Mouse (Mus musculus): ENCODE measurements at regions not wholly inside any gene's neighbourhood (a gene's known extent, or its start where the extent isn't known, plus 50 kb on each side); places are given as distances from the start of the nearest gene placed in this dataset.

DNA sequence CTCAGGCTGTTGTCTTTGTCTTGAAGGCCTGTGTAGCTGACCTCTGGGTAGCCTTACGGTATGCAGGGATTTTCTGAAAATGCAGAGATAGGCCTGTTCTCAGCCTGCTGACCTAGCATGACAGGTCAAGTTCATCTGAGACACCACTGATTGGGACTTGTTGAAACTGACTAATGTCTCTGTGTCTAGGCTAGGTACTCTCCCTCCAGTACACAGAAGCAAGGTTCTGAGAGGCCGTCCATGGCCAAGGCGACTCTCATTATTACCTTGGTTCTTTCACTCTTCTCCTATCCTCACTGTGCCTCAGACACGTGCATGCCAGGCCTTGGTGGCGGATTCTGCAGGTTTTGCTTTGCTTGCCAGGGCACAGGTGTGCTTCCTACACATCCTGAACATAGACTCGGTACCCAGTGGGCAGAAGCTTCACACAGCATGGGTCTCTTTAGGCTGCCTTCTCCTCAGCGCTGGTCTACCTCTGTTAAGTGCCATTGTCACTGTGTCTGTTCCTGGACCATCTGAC, 208.3 kb downstream of the Adra2a start:
- no peak overlapping the region for H3K9ac ChIP-seq
- H3K4me2 ChIP-seq: no peak overlapping the region
- no peak for ATAC-seq (replicated peaks; ENCODE audit: low FRiP score)
- WGBS: 86% methylated on average over 7 of the region's 7 CpGs
- H3K9me3 ChIP-seq (replicated peaks): no peaks in the 10 kb centered on the region
- H3K27me3 ChIP-seq: no peaks in the 10 kb centered on the region
- H3K4me1 ChIP-seq: no peaks in the 10 kb centered on the region
- H3K4me3 ChIP-seq (replicated peaks): no peak overlapping the region
- no peak overlapping the region for H3K27ac ChIP-seq
- H3K36me3 ChIP-seq: no peaks in the 10 kb centered on the region

DNA sequence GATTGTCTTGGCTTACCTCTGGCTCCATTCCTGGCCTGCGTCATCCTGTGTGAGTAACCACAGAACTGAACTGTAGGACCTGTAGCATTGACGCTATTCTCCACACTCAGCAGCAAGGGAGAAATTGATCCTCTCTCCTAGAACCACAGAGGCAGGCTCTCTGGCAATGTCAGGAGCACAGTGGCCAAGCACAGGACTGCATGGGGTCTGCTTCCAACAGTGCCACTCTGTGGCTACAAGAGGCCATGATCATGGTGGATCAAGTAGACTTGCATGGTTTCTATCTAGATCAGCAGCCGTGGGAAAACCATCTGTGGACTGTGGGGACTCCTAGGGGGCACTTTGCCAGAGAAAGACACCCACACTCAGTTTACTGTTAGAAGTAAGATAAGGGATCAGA, 213.9 kb downstream of the Adra2a start:
- Histone ChIP-seq H3K9ac (no peak overlapping the region), H3K4me1 (no peaks in the 10 kb centered on the region), H3K9me3 (replicated peaks) (no peaks in the 10 kb centered on the region), H3K4me3 (replicated peaks) (no peak overlapping the region), H3K36me3 (no peaks in the 10 kb centered on the region), H3K27me3 (no peaks in the 10 kb centered on the region), H3K4me2 (no peak overlapping the region), H3K27ac (no peak overlapping the region)
- ATAC-seq (replicated peaks; ENCODE audit: low FRiP score): no peak
- 89% methylated on average over 3 of the region's 3 CpGs for WGBS

DNA sequence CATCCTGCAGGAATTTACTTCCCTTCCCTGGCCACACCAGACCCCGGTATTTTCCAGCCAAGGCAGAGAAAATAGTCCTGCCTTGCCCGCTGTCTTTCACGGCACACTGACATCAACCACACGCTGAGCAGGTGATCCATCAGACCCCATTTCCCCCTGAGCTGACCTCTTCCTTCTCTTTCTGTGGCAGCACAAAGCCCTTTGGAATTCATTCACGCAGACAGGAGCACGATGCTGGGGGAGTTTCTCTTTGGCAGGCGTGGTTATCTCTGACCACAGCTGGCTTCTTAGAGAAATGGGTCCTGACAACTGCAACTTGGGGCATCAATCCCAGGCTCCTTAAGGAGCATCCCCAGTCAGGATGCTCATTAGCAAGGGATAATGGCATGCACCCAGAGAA, 215.2 kb downstream of the Adra2a start:
- Histone ChIP-seq H3K9ac (no peak overlapping the region), H3K4me1 (no peaks in the 10 kb centered on the region), H3K27me3 (no peaks in the 10 kb centered on the region), H3K27ac (no peak overlapping the region), H3K9me3 (replicated peaks) (no peaks in the 10 kb centered on the region), H3K36me3 (no peaks in the 10 kb centered on the region), H3K4me2 (no peak overlapping the region), H3K4me3 (replicated peaks) (no peak overlapping the region)
- no peak for ATAC-seq (replicated peaks; ENCODE audit: low FRiP score)
- WGBS: 12% methylated on average over 7 of the region's 7 CpGs

DNA sequence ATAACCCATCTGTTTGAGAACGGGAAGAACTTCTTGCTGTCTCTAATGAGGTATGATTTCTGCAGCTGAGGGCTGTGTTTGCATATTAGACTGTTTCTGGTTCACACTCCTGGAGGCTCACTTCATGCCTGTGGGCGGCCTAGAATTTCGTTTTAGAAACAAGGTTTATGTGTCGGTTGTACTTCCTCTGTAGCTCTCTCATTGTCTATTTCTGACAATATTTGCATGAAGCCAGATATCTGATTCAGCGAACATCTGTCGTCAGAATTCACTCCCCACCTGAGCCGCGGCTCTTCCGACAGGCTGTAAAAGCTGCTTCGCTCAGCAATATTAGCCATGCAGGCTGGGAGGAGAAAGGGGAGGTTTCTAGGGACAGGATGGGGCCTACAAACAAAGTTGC, 233.4 kb downstream of the Adra2a start:
- 80% methylated on average over 10 of the region's 10 CpGs for WGBS
- Histone ChIP-seq H3K9ac (no peak overlapping the region), H3K4me3 (replicated peaks) (no peak overlapping the region), H3K4me1 (no peaks in the 10 kb centered on the region), H3K4me2 (no peak overlapping the region), H3K9me3 (replicated peaks) (no peaks in the 10 kb centered on the region), H3K27me3 (no peaks in the 10 kb centered on the region), H3K27ac (no peak overlapping the region), H3K36me3 (no peaks in the 10 kb centered on the region)
- ATAC-seq (replicated peaks; ENCODE audit: low FRiP score): no peak

DNA sequence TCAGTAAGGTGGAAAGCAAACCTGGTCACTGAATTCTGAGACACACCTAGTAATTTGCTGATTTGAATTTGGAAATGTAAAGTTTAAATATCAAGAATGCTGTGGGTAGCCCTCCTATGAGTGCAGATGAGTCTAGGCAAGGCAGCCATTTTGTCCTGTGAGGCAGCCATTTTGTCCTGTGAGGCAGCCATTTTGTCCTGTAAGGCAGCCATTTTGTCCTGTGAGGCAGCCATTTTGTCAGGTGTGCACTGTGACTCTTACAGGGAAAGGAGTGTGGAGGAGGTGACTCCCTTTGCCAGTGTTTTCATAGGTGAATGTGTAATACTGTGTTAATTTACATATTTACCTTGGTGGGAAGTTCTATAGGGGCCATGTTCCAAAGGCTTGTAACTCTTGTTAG, 241.5 kb downstream of the Adra2a start:
- no peak overlapping the region for H3K4me2 ChIP-seq
- H3K27ac ChIP-seq: no peak overlapping the region
- no peak overlapping the region for H3K9ac ChIP-seq
- H3K36me3 ChIP-seq: no peaks in the 10 kb centered on the region
- H3K4me3 ChIP-seq (replicated peaks): no peak overlapping the region
- H3K4me1 ChIP-seq: no peaks in the 10 kb centered on the region
- H3K27me3 ChIP-seq: no peaks in the 10 kb centered on the region
- no peak for ATAC-seq (replicated peaks; ENCODE audit: low FRiP score)
- H3K9me3 ChIP-seq (replicated peaks): no peaks in the 10 kb centered on the region

DNA sequence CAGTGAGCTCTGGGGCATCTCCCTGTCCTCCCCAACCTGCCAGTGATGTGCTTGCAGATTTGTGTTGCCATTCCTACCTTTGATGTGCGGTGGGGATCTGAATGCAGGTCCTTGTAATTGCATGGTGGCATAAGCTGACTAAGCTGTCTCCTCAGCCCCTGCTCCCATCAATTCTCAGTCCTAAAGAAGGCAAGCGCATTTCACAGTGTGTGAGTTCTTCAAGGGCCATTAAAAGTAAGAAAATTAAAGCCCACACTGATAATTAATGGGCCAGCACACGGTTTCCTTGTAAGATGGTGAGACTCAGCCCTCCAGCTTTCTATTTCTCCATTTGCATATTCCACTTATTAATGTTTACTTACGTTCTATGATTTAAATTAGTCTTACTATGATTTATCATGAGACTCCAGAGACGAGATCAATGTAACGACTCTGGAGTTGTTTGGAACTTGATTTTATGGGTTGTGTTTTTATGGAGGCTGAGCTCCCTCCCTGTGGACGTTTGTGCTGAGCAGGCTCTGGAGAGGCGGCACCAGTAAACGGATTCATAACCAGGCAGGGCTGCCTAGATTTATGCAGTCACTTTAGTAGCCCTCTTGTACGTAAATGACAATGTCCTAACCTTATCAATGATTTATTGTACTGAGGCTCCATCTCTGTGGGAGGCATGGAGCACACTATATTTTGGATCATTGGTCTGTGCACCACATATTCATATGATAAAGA, 253.9 kb downstream of the Adra2a start:
- Histone ChIP-seq H3K9ac (no peak overlapping the region), H3K27me3 (no peaks in the 10 kb centered on the region; the same call in 1 of the 2 replicates), H3K27ac (no peak overlapping the region), H3K4me1 (peaks cover 10% of the 10 kb centered on the region), H3K36me3 (no peaks in the 10 kb centered on the region), H3K9me3 (replicated peaks) (no peaks in the 10 kb centered on the region), H3K4me2 (0 out of 2 replicates have a peak overlapping the region, but pooled peaks have one; percentile 21), H3K4me3 (replicated peaks) (no peak overlapping the region)
- 28% methylated on average over 10 of the region's 10 CpGs for WGBS
- peak; percentile 76 for ATAC-seq (replicated peaks; ENCODE audit: low FRiP score)

DNA sequence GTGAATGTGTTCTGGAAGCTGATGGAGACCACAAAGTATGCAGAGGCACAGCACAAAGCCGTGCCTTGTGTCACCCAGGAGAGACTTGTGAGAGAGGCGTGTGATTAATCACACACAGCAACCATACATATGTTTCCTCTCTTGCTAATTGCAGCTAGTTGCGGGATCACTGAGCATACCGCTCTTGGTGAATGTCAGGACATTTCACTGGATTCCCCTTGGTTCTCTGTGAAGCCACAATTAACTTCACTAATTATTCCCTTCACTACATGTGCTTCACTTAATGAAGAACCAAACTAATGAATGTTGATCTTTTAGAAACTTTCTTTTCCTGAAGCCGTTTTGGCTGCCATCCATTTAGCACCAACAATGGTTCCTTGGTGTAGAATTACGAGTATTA, 267.3 kb downstream of the Adra2a start:
- no peak overlapping the region for H3K9ac ChIP-seq
- H3K36me3 ChIP-seq: no peaks in the 10 kb centered on the region
- H3K27me3 ChIP-seq: no peaks in the 10 kb centered on the region
- WGBS: 48% methylated on average over 6 of the region's 6 CpGs
- no peak overlapping the region for H3K4me2 ChIP-seq
- no peaks in the 10 kb centered on the region for H3K4me1 ChIP-seq
- no peak for ATAC-seq (replicated peaks; ENCODE audit: low FRiP score)
- H3K4me3 ChIP-seq (replicated peaks): no peak overlapping the region
- no peaks in the 10 kb centered on the region for H3K9me3 ChIP-seq (replicated peaks)
- H3K27ac ChIP-seq: no peak overlapping the region

DNA sequence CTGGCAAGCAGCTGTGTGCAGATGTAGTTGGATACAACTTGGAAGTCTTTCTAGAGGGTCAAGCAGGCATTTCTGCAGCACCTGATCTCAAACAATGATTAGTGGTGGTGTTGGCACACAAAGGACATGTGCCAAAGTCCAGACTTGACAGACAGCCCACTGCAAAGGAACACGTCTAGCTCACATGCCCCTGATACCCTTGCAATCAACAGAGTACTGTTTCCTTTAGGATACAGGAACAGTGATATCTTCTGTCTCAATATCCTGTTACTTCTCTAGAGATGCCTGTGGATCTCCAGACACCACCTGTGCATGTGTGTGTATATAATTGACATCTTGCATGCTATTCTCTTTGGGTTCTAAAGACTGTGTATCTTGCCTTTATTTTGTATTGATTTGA, 267.8 kb downstream of the Adra2a start:
- Histone ChIP-seq H3K9ac (no peak overlapping the region), H3K36me3 (no peaks in the 10 kb centered on the region), H3K4me3 (replicated peaks) (no peak overlapping the region), H3K27ac (no peak overlapping the region), H3K4me2 (no peak overlapping the region), H3K4me1 (no peaks in the 10 kb centered on the region), H3K27me3 (no peaks in the 10 kb centered on the region), H3K9me3 (replicated peaks) (no peaks in the 10 kb centered on the region)
- ATAC-seq (replicated peaks; ENCODE audit: low FRiP score): no peak
- 41% methylated on average over 1 of the region's 1 CpGs for WGBS

DNA sequence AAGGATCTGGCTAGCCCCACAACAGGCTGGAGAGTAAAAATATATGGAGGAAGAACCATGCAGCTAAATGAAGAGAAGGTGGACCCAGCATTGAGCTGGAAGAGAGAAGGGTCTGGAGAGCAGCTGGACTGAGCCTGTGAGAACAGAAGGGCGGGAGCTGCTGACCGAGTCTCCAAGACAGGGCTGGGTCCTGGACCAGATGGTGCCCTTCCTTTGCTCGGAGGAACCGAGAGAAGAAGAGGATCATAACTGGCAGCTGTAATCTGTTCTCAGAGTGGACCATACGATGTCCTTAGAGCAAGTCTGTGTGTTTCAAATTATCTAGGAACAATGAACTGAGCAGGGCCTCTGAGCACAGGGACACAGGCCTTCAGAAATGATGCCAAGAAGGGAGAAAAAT, 279.3 kb downstream of the Adra2a start:
- Histone ChIP-seq H3K9me3 (replicated peaks) (no peaks in the 10 kb centered on the region), H3K4me2 (no peak overlapping the region), H3K36me3 (no peaks in the 10 kb centered on the region), H3K4me3 (replicated peaks) (no peak overlapping the region), H3K27me3 (no peaks in the 10 kb centered on the region), H3K4me1 (no peaks in the 10 kb centered on the region), H3K27ac (no peak overlapping the region), H3K9ac (no peak overlapping the region)
- 57% methylated on average over 5 of the region's 5 CpGs for WGBS
- ATAC-seq (replicated peaks; ENCODE audit: low FRiP score): no peak

DNA sequence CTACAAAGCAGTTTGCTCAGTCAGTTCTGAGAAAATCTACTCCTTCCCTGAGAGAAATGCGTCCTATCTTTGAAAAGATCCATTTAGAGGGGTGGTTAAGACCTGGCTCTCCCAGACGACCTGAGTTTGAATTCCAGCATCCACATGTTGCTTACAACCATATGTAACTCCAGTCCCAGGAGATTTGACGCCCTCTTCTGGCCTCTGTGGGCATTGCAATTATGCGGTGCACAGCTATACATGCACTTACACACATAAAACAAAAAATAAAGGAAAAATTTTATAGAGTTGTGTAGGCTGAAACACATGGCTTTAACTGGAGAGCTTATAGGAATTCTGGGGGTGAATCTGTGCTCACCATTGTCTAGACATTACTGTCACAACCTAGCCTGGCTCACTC, 281.0 kb downstream of the Adra2a start:
- Histone ChIP-seq H3K4me3 (replicated peaks) (no peak overlapping the region), H3K36me3 (no peaks in the 10 kb centered on the region), H3K9me3 (replicated peaks) (no peaks in the 10 kb centered on the region), H3K4me2 (no peak overlapping the region), H3K9ac (no peak overlapping the region), H3K27ac (no peak overlapping the region), H3K4me1 (no peaks in the 10 kb centered on the region), H3K27me3 (no peaks in the 10 kb centered on the region)
- no peak for ATAC-seq (replicated peaks; ENCODE audit: low FRiP score)
- WGBS: 61% methylated on average over 4 of the region's 4 CpGs

DNA sequence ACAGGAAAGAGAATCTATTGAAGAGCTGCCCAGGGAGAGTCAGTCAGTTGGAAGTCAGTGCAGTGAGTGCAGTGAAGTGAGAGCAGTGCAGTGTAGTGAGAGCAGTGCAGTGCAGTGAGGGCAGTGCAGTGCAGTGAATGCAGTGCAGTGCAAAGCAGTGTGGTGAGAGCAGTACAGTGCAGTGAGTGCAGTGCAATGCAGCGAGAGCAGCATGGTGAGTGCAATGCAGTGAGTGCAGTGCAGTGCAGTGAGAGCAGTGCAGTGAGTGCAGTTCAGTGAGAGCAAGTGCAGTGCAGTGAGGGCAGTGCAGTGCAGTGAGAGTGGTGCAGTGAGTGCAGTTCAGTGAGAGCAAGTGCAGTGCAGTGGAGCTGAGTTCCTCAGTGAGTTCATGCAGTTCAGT, 288.2 kb downstream of the Adra2a start:
- Histone ChIP-seq H3K4me1 (no peaks in the 10 kb centered on the region), H3K36me3 (no peaks in the 10 kb centered on the region), H3K4me2 (no peak overlapping the region), H3K27ac (no peak overlapping the region), H3K27me3 (no peaks in the 10 kb centered on the region), H3K9ac (no peak overlapping the region), H3K4me3 (replicated peaks) (no peak overlapping the region), H3K9me3 (replicated peaks) (no peaks in the 10 kb centered on the region)
- 83% methylated on average over 1 of the region's 1 CpGs for WGBS
- ATAC-seq (replicated peaks; ENCODE audit: low FRiP score): no peak

DNA sequence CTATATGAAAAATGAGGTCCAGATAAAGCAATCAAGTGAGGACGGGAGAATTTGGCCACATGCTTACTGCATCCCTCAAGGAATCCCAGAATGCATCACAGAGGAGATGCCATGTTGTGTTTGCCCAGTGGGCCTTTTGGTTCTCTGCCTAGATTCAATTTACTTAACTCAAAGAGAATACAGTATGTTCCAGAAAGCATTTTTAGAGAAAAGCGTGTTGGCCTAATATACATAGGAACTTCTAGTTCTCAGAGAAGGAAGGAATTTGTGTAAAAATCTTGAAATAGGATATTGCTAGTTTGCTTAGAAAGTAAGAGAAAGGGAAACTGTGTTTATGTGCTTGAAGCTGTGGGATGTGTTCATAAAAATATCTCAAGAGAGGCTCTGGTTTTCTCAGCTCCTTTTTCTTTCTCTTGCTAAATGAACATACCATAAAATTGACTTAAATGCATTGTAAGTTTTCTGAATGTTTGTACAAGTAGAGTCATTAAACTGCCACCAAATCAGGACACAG, 296.9 kb downstream of the Adra2a start:
- no peaks in the 10 kb centered on the region for H3K27me3 ChIP-seq
- H3K9me3 ChIP-seq (replicated peaks): no peaks in the 10 kb centered on the region
- no peak overlapping the region for H3K27ac ChIP-seq
- WGBS: 73% methylated on average over 2 of the region's 2 CpGs
- no peak for ATAC-seq (replicated peaks; ENCODE audit: low FRiP score)
- H3K9ac ChIP-seq: no peak overlapping the region
- no peaks in the 10 kb centered on the region for H3K36me3 ChIP-seq
- no peaks in the 10 kb centered on the region for H3K4me1 ChIP-seq
- no peak overlapping the region for H3K4me3 ChIP-seq (replicated peaks)
- H3K4me2 ChIP-seq: no peak overlapping the region

DNA sequence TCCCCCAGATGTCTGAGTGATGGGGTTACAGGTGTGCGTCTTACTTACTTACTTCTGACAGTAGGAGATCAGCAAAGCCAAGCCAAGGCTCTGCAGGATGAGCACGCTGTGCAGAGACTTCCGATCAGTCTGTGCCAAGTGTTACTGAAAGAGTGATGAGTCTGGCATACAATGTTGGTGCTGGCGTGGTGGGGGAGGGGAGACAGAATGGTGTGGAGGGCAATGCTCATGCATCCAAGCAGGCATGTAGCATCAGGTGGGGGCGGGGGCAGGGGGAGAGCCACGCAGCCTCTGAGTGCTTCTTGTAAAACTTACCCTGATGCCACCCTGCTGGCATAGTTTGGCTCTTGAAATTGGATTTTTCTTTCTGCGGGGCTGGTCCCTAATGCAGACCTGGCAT, 315.8 kb downstream of the Adra2a start:
- no peaks in the 10 kb centered on the region for H3K27me3 ChIP-seq
- H3K9me3 ChIP-seq (replicated peaks): no peaks in the 10 kb centered on the region
- ATAC-seq (replicated peaks; ENCODE audit: low FRiP score): no peak
- H3K4me1 ChIP-seq: no peaks in the 10 kb centered on the region
- no peaks in the 10 kb centered on the region for H3K36me3 ChIP-seq
- no peak overlapping the region for H3K4me2 ChIP-seq
- no peak overlapping the region for H3K27ac ChIP-seq
- H3K9ac ChIP-seq: no peak overlapping the region
- WGBS: 84% methylated on average over 7 of the region's 7 CpGs
- H3K4me3 ChIP-seq (replicated peaks): no peak overlapping the region

All from kidney, embryonic 15.5 days (tissue).